Mouse (Mus musculus): ENCODE results near the gene Rprd1b. TPM values are rescaled to one million over a fixed set of nuclear protein-coding genes. Genes with fewer than 3 reads are reported as not detected.
A peak's percentile ranks its signal among the peaks of the same experiment; 100 is the strongest.

Rprd1b gene
- total RNA-seq, 2 experiments from 2014 or later = 29.2 to 37.1 TPM

- DNase-seq = peak; percentile 46 to 52
Measured at GRCm38 (mm10) chr2:158170394-158170793, 142.1 kb downstream of the Rprd1b start.

GRCm38 (mm10) chr2:158174438-158174837, 146.1 kb downstream of the Rprd1b start:
- DNase-seq = no peak

- no peak for DNase-seq
Measured at GRCm38 (mm10) chr2:158174958-158175357, 146.7 kb downstream of the Rprd1b start.

GRCm38 (mm10) chr2:158175433-158175832, 147.1 kb downstream of the Rprd1b start:
- no peak for DNase-seq

GRCm38 (mm10) chr2:158176763-158177162, 148.5 kb downstream of the Rprd1b start:
- no peak for DNase-seq

GRCm38 (mm10) chr2:158177574-158177973, 149.3 kb downstream of the Rprd1b start:
- DNase-seq = no peak

GRCm38 (mm10) chr2:158178139-158178538, 149.8 kb downstream of the Rprd1b start:
- no peak for DNase-seq

GRCm38 (mm10) chr2:158178696-158179369, 150.5 kb downstream of the Rprd1b start:
- peak; percentile 84 to 94 for DNase-seq

- peak in 1 of 2 experiments; percentile 59 for DNase-seq
Measured at GRCm38 (mm10) chr2:158179370-158180111, 151.2 kb downstream of the Rprd1b start.

- peak; percentile 54 to 69 for DNase-seq
Measured at GRCm38 (mm10) chr2:158180797-158181196, 152.5 kb downstream of the Rprd1b start.

Other genes starting within 250 kb of the Rprd1b start
- 1 to 10 TPM; 1.6 to 1.8 TPM for gene Vstm2l, start 113.8 kb upstream of the Rprd1b start, total RNA-seq (2021)
- gene Tti1, start 64 bp upstream of the Rprd1b start, total RNA-seq (2021) = 10 to 100 TPM; 19.8 to 23.1 TPM
- gene Tgm2, start 117.9 kb downstream of the Rprd1b start, total RNA-seq (2021) = 10 to 100 TPM; 44.6 to 85.9 TPM
- gene D630003M21Rik, start 200.7 kb downstream of the Rprd1b start, total RNA-seq (2021) = 1 to 10 TPM; 1.7 TPM
- gene Bpi, start 229.6 kb downstream of the Rprd1b start, total RNA-seq (2021) = not detected